Mouse (Mus musculus): Measurements from ENCODE around the gene Gpatch3.
A peak's percentile ranks its signal among the peaks of the same experiment; 100 is the strongest.

Gene Gpatch3

GRCm38 (mm10) chr4:133574070-133574842 is at the start of gene Gpatch3:
TSS of gene Gpatch3 (plus strand) at chr4:133574745.
- peak; percentile 72 for DNase-seq (ENCODE audit: low spot score)

- DNase-seq (ENCODE audit: low spot score): no peak
Measured at GRCm38 (mm10) chr4:133527788-133528187, 46.8 kb upstream of the Gpatch3 start.

GRCm38 (mm10) chr4:133532777-133533176 is 41.8 kb upstream of the Gpatch3 start:
- DNase-seq (ENCODE audit: low spot score): no peak

GRCm38 (mm10) chr4:133536081-133536480 is 38.5 kb upstream of the Gpatch3 start:
- DNase-seq (ENCODE audit: low spot score): no peak

- DNase-seq (ENCODE audit: low spot score): no peak
Measured at GRCm38 (mm10) chr4:133536652-133537051, 37.9 kb upstream of the Gpatch3 start.

GRCm38 (mm10) chr4:133545272-133546231 is 29.0 kb upstream of the Gpatch3 start, which contains the start of gene Nudc:
TSS of gene Nudc (minus strand) at chr4:133545996.
- peak; percentile 92 for DNase-seq (ENCODE audit: low spot score)

GRCm38 (mm10) chr4:133552029-133552428 is 22.5 kb upstream of the Gpatch3 start:
- no peak for DNase-seq (ENCODE audit: low spot score)

- no peak for DNase-seq (ENCODE audit: low spot score)
Measured at GRCm38 (mm10) chr4:133552768-133553447, 21.6 kb upstream of the Gpatch3 start, which contains the start of gene Nr0b2. TSS of gene Nr0b2 (plus strand) at chr4:133553376.

- DNase-seq (ENCODE audit: low spot score): no peak
Measured at GRCm38 (mm10) chr4:133553448-133554330, 20.9 kb upstream of the Gpatch3 start.

GRCm38 (mm10) chr4:133557041-133557717 is 17.4 kb upstream of the Gpatch3 start:
- no peak for DNase-seq (ENCODE audit: low spot score)

- DNase-seq (ENCODE audit: low spot score): no peak
Measured at GRCm38 (mm10) chr4:133559846-133560245, 14.7 kb upstream of the Gpatch3 start.

GRCm38 (mm10) chr4:133561622-133562021 is 12.9 kb upstream of the Gpatch3 start:
- no peak for DNase-seq (ENCODE audit: low spot score)

- DNase-seq (ENCODE audit: low spot score): no peak
Measured at GRCm38 (mm10) chr4:133563123-133563571, 11.4 kb upstream of the Gpatch3 start.

GRCm38 (mm10) chr4:133567251-133567650 is 7.3 kb upstream of the Gpatch3 start:
- no peak for DNase-seq (ENCODE audit: low spot score)

GRCm38 (mm10) chr4:133569291-133570065 is 5.1 kb upstream of the Gpatch3 start:
- no peak for DNase-seq (ENCODE audit: low spot score)

GRCm38 (mm10) chr4:133570066-133570466 is 4.5 kb upstream of the Gpatch3 start:
- no peak for DNase-seq (ENCODE audit: low spot score)

- no peak for DNase-seq (ENCODE audit: low spot score)
Measured at GRCm38 (mm10) chr4:133574843-133575202, 278 bp downstream of the Gpatch3 start.

GRCm38 (mm10) chr4:133577983-133578382 is 3.4 kb downstream of the Gpatch3 start:
- no peak for DNase-seq (ENCODE audit: low spot score)

GRCm38 (mm10) chr4:133583690-133584058 is 9.1 kb downstream of the Gpatch3 start:
- no peak for DNase-seq (ENCODE audit: low spot score)

All from spleen, adult 12 weeks (tissue).